Mouse (Mus musculus): ENCODE measurements around the gene Gm17651. TPM values are rescaled to one million over a fixed set of nuclear protein-coding genes. Genes with fewer than 3 reads are reported as not detected.

Gene Gm17651
- polyA plus RNA-seq, 1 experiment from 2014 or later: not detected

DNA sequence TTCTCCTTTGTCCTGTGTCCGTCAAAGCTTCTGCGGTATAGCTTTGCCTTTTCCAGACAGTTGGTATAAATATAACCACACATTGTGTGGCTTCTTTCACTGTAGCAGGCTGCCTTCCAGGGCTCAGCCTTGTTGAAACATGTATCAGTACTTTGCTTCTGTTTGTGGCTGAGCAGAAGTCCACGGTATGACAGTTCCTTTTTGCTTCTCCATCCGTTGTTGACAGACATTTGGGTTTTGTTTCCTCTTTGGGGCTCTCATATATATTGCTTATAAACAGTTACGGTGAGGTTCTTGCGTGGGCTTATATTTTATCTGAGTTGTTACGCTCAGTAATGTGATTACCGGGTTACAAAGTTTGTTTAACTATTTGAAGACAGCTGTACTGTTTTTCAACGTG, 9.0 kb downstream of the Gm17651 start:
- Histone ChIP-seq H3K9me3 (ENCODE audit: control insufficient read depth, low read length) (no peaks in the 10 kb centered on the region), H3K27me3 (ENCODE audit: control insufficient read depth, insufficient read depth, low read length) (no peaks in the 10 kb centered on the region), H3K4me3 (ENCODE audit: low read depth, low read length) (no peak overlapping the region), H3K4me2 (no peak overlapping the region), H3K4me1 (ENCODE audit: control insufficient read depth, insufficient read depth, low read length) (no peaks in the 10 kb centered on the region), H3K36me3 (ENCODE audit: control insufficient read depth, insufficient read depth, low read length) (peaks cover 2% of the 10 kb centered on the region; the same call in 1 of the 2 replicates), H3K27ac (ENCODE audit: low read depth, low read length) (no peak overlapping the region), H3K9ac (ENCODE audit: low read length) (no peak overlapping the region)
- 92% methylated on average over 9 of the region's 9 CpGs for WGBS
- ATAC-seq (ENCODE audit: low FRiP score): no peak
- no peak for DNase-seq (ENCODE audit: low spot score, missing footprints)

DNA sequence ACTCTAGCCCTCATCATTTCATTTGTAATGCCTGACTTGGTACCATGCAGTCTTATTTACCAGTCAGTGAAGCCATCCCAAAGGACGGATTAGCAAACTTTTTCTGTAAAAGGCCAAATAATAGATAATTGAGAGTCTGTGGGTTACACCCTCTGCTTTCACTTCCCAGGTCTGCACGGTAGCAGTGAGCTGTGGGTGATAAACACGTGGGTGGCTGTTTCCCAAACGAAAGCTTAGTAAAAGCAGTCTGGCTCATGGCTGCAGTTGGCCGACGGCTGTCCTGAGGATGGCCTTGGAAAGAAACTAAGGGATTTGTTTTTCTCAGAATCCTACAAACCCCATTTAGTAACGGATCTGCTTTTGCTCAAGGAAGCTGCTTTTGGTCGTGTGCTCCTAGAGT, 13.3 kb downstream of the Gm17651 start:
- no peak overlapping the region for H3K27ac ChIP-seq (ENCODE audit: low read depth, low read length)
- WGBS: 77% methylated on average over 8 of the region's 8 CpGs
- no peak for DNase-seq (ENCODE audit: low spot score, missing footprints)
- no peak overlapping the region for H3K4me2 ChIP-seq
- H3K9me3 ChIP-seq (ENCODE audit: control insufficient read depth, low read length): no peaks in the 10 kb centered on the region
- H3K27me3 ChIP-seq (ENCODE audit: control insufficient read depth, insufficient read depth, low read length): no peaks in the 10 kb centered on the region
- H3K9ac ChIP-seq (ENCODE audit: low read length): no peak overlapping the region
- H3K4me1 ChIP-seq (ENCODE audit: control insufficient read depth, insufficient read depth, low read length): peaks cover 10% of the 10 kb centered on the region
- no peaks in the 10 kb centered on the region for H3K36me3 ChIP-seq (ENCODE audit: control insufficient read depth, insufficient read depth, low read length)
- no peak overlapping the region for H3K4me3 ChIP-seq (ENCODE audit: low read depth, low read length)
- ATAC-seq (ENCODE audit: low FRiP score): no peak

DNA sequence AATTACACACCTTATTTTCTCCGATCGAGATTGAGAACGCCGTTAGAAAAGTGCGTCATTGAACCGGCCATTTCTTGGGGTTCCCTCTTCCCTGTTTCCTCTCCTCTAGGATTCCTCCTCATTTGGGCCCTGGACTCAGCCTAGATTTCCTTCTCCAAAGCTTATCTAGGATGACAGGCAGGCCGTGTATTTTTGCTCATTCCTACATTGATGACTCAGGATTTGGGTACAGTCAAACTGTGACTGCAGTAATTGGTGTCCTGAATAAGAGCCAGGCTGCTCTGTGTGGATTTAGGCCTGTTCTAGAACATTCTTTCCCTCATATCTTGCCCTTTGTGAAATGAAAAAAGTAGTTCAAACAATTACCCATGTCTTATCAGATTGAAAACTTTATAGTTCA, 14.7 kb downstream of the Gm17651 start:
- no peak overlapping the region for H3K9ac ChIP-seq (ENCODE audit: low read length)
- H3K9me3 ChIP-seq (ENCODE audit: control insufficient read depth, low read length): no peaks in the 10 kb centered on the region
- H3K27me3 ChIP-seq (ENCODE audit: control insufficient read depth, insufficient read depth, low read length): no peaks in the 10 kb centered on the region
- H3K36me3 ChIP-seq (ENCODE audit: control insufficient read depth, insufficient read depth, low read length): no peaks in the 10 kb centered on the region
- WGBS: 94% methylated on average over 7 of the region's 7 CpGs
- ATAC-seq (ENCODE audit: low FRiP score) (no peak), DNase-seq (ENCODE audit: low spot score, missing footprints) (no peak)
- no peak overlapping the region for H3K4me3 ChIP-seq (ENCODE audit: low read depth, low read length)
- H3K27ac ChIP-seq (ENCODE audit: low read depth, low read length): no peak overlapping the region
- H3K4me1 ChIP-seq (ENCODE audit: control insufficient read depth, insufficient read depth, low read length): peaks cover 10% of the 10 kb centered on the region
- H3K4me2 ChIP-seq: no peak overlapping the region

- Histone ChIP-seq H3K36me3 (ENCODE audit: control insufficient read depth, insufficient read depth, low read length) (no peaks in the 10 kb centered on the region), H3K27ac (ENCODE audit: low read depth, low read length) (no peak overlapping the region), H3K27me3 (ENCODE audit: control insufficient read depth, insufficient read depth, low read length) (no peaks in the 10 kb centered on the region), H3K4me2 (peak overlapping the region; percentile 76), H3K9ac (ENCODE audit: low read length) (peak overlapping the region; percentile 74), H3K9me3 (ENCODE audit: control insufficient read depth, low read length) (no peaks in the 10 kb centered on the region; the same call in 1 of the 2 replicates), H3K4me3 (ENCODE audit: low read depth, low read length) (peak overlapping the region; percentile 83), H3K4me1 (ENCODE audit: control insufficient read depth, insufficient read depth, low read length) (peaks cover 10% of the 10 kb centered on the region)
- ATAC-seq (ENCODE audit: low FRiP score): no peak; the same call in 1 of the 2 replicates
- no peak for DNase-seq (ENCODE audit: low spot score, missing footprints)
- WGBS: under 1% methylated on average over 48 of the region's 50 CpGs
These were observed 15.9 kb downstream of the Gm17651 start for GRCm38 (mm10) chr3:97658426-97659193.

GRCm38 (mm10) chr3:97657655-97658411, 16.7 kb downstream of the Gm17651 start, which contains the start of gene Prkab2:
Prkab2 (plus strand) TSS chr3:97658193.
- no peaks in the 10 kb centered on the region for H3K36me3 ChIP-seq (ENCODE audit: control insufficient read depth, insufficient read depth, low read length)
- 3% methylated on average over 49 of the region's 51 CpGs for WGBS
- H3K27me3 ChIP-seq (ENCODE audit: control insufficient read depth, insufficient read depth, low read length): no peaks in the 10 kb centered on the region
- peaks cover 10% of the 10 kb centered on the region for H3K4me1 ChIP-seq (ENCODE audit: control insufficient read depth, insufficient read depth, low read length)
- ATAC-seq (ENCODE audit: low FRiP score) (peak; percentile 98), DNase-seq (ENCODE audit: low spot score, missing footprints) (peak; percentile 100)
- peak within 1 kb of the TSS; percentile 76 for H3K4me2 ChIP-seq
- H3K9ac ChIP-seq (ENCODE audit: low read length): peak within 1 kb of the TSS; percentile 74
- no peaks in the 10 kb centered on the region; the same call in 1 of the 2 replicates for H3K9me3 ChIP-seq (ENCODE audit: control insufficient read depth, low read length)
- peak within 1 kb of the TSS; percentile 83 for H3K4me3 ChIP-seq (ENCODE audit: low read depth, low read length)
- H3K27ac ChIP-seq (ENCODE audit: low read depth, low read length): no peak within 1 kb of the TSS

- Histone ChIP-seq H3K27ac (ENCODE audit: low read depth, low read length) (no peak overlapping the region), H3K9me3 (ENCODE audit: control insufficient read depth, low read length) (no peaks in the 10 kb centered on the region; the same call in 1 of the 2 replicates), H3K4me3 (ENCODE audit: low read depth, low read length) (no peak overlapping the region), H3K4me1 (ENCODE audit: control insufficient read depth, insufficient read depth, low read length) (peaks cover 10% of the 10 kb centered on the region), H3K4me2 (no peak overlapping the region), H3K36me3 (ENCODE audit: control insufficient read depth, insufficient read depth, low read length) (no peaks in the 10 kb centered on the region), H3K9ac (ENCODE audit: low read length) (no peak overlapping the region), H3K27me3 (ENCODE audit: control insufficient read depth, insufficient read depth, low read length) (no peaks in the 10 kb centered on the region)
- DNase-seq (ENCODE audit: low spot score, missing footprints) (no peak), ATAC-seq (ENCODE audit: low FRiP score) (no peak)
- 84% methylated on average over 8 of the region's 8 CpGs for WGBS
These were observed 19.6 kb downstream of the Gm17651 start for GRCm38 (mm10) chr3:97654901-97655300.

DNA sequence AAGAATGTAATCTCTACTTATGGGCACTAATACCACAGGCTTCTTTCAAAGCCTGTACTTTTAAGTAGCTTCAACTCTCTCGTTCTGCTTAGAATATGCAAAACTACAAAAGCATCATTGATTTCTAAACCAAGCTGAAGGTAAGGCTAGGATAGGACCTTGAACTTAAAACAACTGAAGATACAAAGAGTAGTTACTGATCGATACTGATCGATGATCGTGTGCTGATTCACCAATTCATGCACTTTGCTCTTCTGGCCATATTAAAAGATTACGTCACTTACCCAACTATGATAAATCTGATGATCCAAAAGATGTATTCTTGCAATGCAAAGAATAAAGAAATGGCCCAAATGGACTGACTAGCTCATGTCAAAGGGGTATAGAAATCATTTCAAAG, 20.7 kb downstream of the Gm17651 start:
- Histone ChIP-seq H3K4me2 (no peak overlapping the region), H3K9me3 (ENCODE audit: control insufficient read depth, low read length) (no peaks in the 10 kb centered on the region; the same call in 1 of the 2 replicates), H3K9ac (ENCODE audit: low read length) (no peak overlapping the region), H3K27ac (ENCODE audit: low read depth, low read length) (no peak overlapping the region), H3K4me1 (ENCODE audit: control insufficient read depth, insufficient read depth, low read length) (peaks cover 2% of the 10 kb centered on the region; the same call in 1 of the 2 replicates), H3K36me3 (ENCODE audit: control insufficient read depth, insufficient read depth, low read length) (no peaks in the 10 kb centered on the region), H3K4me3 (ENCODE audit: low read depth, low read length) (no peak overlapping the region), H3K27me3 (ENCODE audit: control insufficient read depth, insufficient read depth, low read length) (no peaks in the 10 kb centered on the region)
- DNase-seq (ENCODE audit: low spot score, missing footprints) (no peak), ATAC-seq (ENCODE audit: low FRiP score) (no peak)
- WGBS: 92% methylated on average over 5 of the region's 5 CpGs

DNA sequence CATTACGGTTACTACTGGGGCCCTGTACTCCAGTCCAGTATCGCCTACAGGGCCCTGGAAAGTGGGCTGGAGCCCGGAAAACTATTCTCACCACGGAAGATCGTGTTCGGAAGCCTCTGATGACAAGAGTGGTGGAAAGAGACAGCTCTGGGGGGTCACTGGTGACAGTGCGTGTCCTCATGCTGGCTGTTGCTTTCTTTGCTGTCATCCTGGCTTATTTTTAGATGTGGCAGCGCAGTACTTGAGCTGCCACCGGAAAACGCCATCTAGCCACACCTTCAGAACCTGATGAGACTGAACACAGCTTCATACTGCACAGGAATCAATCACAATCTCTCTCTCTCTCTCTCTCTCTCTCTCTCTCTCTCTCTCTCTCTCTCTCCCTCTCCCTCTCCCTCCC, 22.9 kb downstream of the Gm17651 start:
- H3K4me1 ChIP-seq (ENCODE audit: control insufficient read depth, insufficient read depth, low read length): no peaks in the 10 kb centered on the region
- H3K27me3 ChIP-seq (ENCODE audit: control insufficient read depth, insufficient read depth, low read length): no peaks in the 10 kb centered on the region
- DNase-seq (ENCODE audit: low spot score, missing footprints): no peak
- H3K4me3 ChIP-seq (ENCODE audit: low read depth, low read length): no peak overlapping the region
- no peaks in the 10 kb centered on the region; the same call in 1 of the 2 replicates for H3K9me3 ChIP-seq (ENCODE audit: control insufficient read depth, low read length)
- no peak overlapping the region for H3K4me2 ChIP-seq
- H3K27ac ChIP-seq (ENCODE audit: low read depth, low read length): no peak overlapping the region
- 85% methylated on average over 10 of the region's 10 CpGs for WGBS
- no peak for ATAC-seq (ENCODE audit: low FRiP score)
- no peak overlapping the region for H3K9ac ChIP-seq (ENCODE audit: low read length)
- H3K36me3 ChIP-seq (ENCODE audit: control insufficient read depth, insufficient read depth, low read length): no peaks in the 10 kb centered on the region

DNA sequence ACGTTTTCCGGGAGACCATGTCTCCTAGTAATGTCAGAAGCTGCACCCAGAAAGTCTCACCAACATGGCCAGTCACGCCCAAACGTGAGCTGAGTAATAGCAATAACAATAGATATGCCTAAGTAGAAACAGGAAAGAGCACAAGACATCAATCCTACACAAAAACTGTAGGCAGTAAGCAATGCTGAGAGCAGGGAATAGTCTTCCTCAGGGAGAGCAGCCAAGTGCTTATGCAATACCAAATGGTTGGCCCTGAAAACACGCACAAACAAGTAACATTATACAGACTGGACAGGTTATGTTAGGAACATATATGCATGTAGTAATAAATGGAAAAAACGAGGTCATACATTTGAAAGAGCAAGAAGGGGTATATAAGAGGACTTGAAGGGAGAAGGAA, 25.0 kb downstream of the Gm17651 start:
- H3K9ac ChIP-seq (ENCODE audit: low read length): no peak overlapping the region
- H3K4me1 ChIP-seq (ENCODE audit: control insufficient read depth, insufficient read depth, low read length): no peaks in the 10 kb centered on the region
- no peak overlapping the region for H3K27ac ChIP-seq (ENCODE audit: low read depth, low read length)
- no peak overlapping the region for H3K4me2 ChIP-seq
- H3K9me3 ChIP-seq (ENCODE audit: control insufficient read depth, low read length): no peaks in the 10 kb centered on the region; the same call in 1 of the 2 replicates
- H3K36me3 ChIP-seq (ENCODE audit: control insufficient read depth, insufficient read depth, low read length): no peaks in the 10 kb centered on the region
- H3K4me3 ChIP-seq (ENCODE audit: low read depth, low read length): no peak overlapping the region
- no peak for ATAC-seq (ENCODE audit: low FRiP score)
- DNase-seq (ENCODE audit: low spot score, missing footprints): no peak
- H3K27me3 ChIP-seq (ENCODE audit: control insufficient read depth, insufficient read depth, low read length): no peaks in the 10 kb centered on the region
- WGBS: 82% methylated on average over 6 of the region's 6 CpGs
